Comparison of ENCODE assay signal across 32 mouse cellular contexts in the genomic region with DNA sequence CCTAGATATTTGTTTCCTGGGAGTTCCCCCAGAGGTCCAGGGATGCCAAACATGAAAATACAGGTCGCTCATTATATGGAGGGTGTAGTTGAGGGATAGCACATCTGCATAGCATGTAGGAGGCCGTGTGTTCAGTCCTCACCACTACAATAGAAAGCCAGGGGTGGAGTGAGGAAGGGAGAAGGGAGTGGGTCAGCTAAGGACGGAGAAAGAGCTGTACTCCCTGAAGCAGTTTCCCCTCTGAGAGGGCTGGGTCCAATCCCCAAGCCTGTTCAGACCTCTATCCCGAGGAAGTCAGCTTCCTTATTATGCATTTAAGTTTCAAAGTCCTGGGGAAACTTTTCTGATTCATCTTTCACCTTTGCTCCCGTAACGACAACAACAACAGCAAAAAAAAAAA.
DNase-seq lines count a peak whose midpoint lies in the region; ATAC-seq and TF ChIP-seq lines count a peak whose summit lies in the region.
"Had no signal": no experiment of that assay in that cellular context is flagged by ENCODE, and none has a peak within 500 bp of the region (broad histone marks: within the 10 kb centered on the region; RNA-seq: fewer than 3 reads in every experiment).

No protein-coding gene starts in this region.

- H3K27me3 ChIP-seq in midbrain, embryonic 11.5 days (ENCODE audit: control insufficient read depth, insufficient read depth, low read length): no peaks in the 10 kb centered on the region; the same call in 1 of the 2 replicates
- H3K27me3 ChIP-seq in midbrain, embryonic 10.5 days (ENCODE audit: low read depth, poor library complexity, severe bottlenecking): peaks cover 46% of the 10 kb centered on the region
- H3K27me3 ChIP-seq in intestine, postnatal 0 days (replicated peaks; ENCODE audit: control insufficient read depth, insufficient read depth, low read length): no peaks in the 10 kb centered on the region
- H3K27me3 ChIP-seq in stomach, postnatal 0 days (ENCODE audit: control insufficient read depth, insufficient read depth, low read length): no peaks in the 10 kb centered on the region
- H3K27me3 ChIP-seq: embryonic facial prominence, embryonic 12.5 days; heart, embryonic 15.5 days; hindbrain, embryonic 12.5 days; limb, embryonic 15.5 days; midbrain, embryonic 13.5 days; neural tube, embryonic 13.5 days had no signal

- ATAC-seq in midbrain, embryonic 11.5 days (ENCODE audit: low FRiP score): no peak
- peak; percentile 93 for ATAC-seq in intestine, postnatal 0 days
- peak; percentile 83 for ATAC-seq in stomach, postnatal 0 days (ENCODE audit: low FRiP score, low TSS enrichment)
- ATAC-seq: CD4-positive, CD25-positive, alpha-beta regulatory T cell, adult 4 months; forebrain, embryonic 14.5 days; hindbrain, postnatal 0 days; midbrain, embryonic 13.5 days had no signal

- H3K27ac ChIP-seq in midbrain, embryonic 11.5 days (ENCODE audit: low read depth, low read length): no peak overlapping the region
- no peak overlapping the region for H3K27ac ChIP-seq in midbrain, embryonic 10.5 days (replicated peaks)
- peak overlapping the region; percentile 19 for H3K27ac ChIP-seq in brown adipose tissue, adult 24 weeks (replicated peaks; ENCODE audit: low read depth, low read length)
- H3K27ac ChIP-seq in intestine, postnatal 0 days (ENCODE audit: low read depth, low read length): peak overlapping the region; percentile 67
- H3K27ac ChIP-seq in stomach, postnatal 0 days (replicated peaks): no peak overlapping the region
- no peak overlapping the region for H3K27ac ChIP-seq in layer of hippocampus, adult 2 months
- H3K27ac ChIP-seq: embryonic facial prominence, embryonic 12.5 days; heart, embryonic 10.5 days; heart, embryonic 15.5 days; hindbrain, embryonic 12.5 days; hindbrain, postnatal 0 days; limb, embryonic 10.5 days; limb, embryonic 15.5 days; midbrain, embryonic 13.5 days; neural tube, embryonic 13.5 days had no signal

- TF ChIP-seq EP300 in stomach, postnatal 0 days (optimal IDR thresholded peaks at IDR 0.05): no peak

- no peak overlapping the region for H3K4me2 ChIP-seq in midbrain, embryonic 11.5 days
- no peak overlapping the region for H3K4me2 ChIP-seq in intestine, postnatal 0 days (replicated peaks; ENCODE audit: low read depth)
- H3K4me2 ChIP-seq in stomach, postnatal 0 days (replicated peaks; ENCODE audit: low read depth): no peak overlapping the region
- H3K4me2 ChIP-seq: embryonic facial prominence, embryonic 12.5 days; heart, embryonic 15.5 days; hindbrain, embryonic 12.5 days; limb, embryonic 15.5 days; midbrain, embryonic 13.5 days; neural tube, embryonic 13.5 days had no signal

- no peaks in the 10 kb centered on the region for H3K36me3 ChIP-seq in midbrain, embryonic 11.5 days (ENCODE audit: control insufficient read depth, insufficient read depth, low read length)
- H3K36me3 ChIP-seq in midbrain, embryonic 10.5 days: no peaks in the 10 kb centered on the region
- H3K36me3 ChIP-seq in intestine, postnatal 0 days (ENCODE audit: control insufficient read depth, insufficient read depth): no peaks in the 10 kb centered on the region
- H3K36me3 ChIP-seq in stomach, postnatal 0 days (ENCODE audit: control insufficient read depth, insufficient read depth, low read length): no peaks in the 10 kb centered on the region
- H3K36me3 ChIP-seq: embryonic facial prominence, embryonic 12.5 days; heart, embryonic 10.5 days; heart, embryonic 15.5 days; hindbrain, embryonic 12.5 days; limb, embryonic 10.5 days; limb, embryonic 15.5 days; midbrain, embryonic 13.5 days; neural tube, embryonic 13.5 days had no signal

- DNase-seq in midbrain, embryonic 11.5 days (ENCODE audit: low spot score, missing footprints): peak; percentile 60
- DNase-seq in midbrain, embryonic 10.5 days (ENCODE audit: low spot score): no peak
- DNase-seq in stomach, postnatal 0 days (ENCODE audit: low spot score): no peak
- DNase-seq in layer of hippocampus, adult 2 months (ENCODE audit: low spot score in 2 of 2): no peak
- no peak for DNase-seq in lung, postnatal 4 days
- DNase-seq: adrenal gland, adult 2 months; adrenal gland, postnatal 36 days; cerebellum, adult 11 months; cerebellum, adult 9-11 months; embryo, embryonic 11 days; gastrocnemius, postnatal 14 days; heart, adult 11 months; kidney, adult 18-20 months; kidney, postnatal 4 days; layer of hippocampus, adult 9-11 months; lung, adult 2 months; lung, postnatal 14 days; thymus, adult 18-20 months; thymus, postnatal 36 days had no signal

- H3K4me1 ChIP-seq in midbrain, embryonic 11.5 days (ENCODE audit: control insufficient read depth, insufficient read depth, low read length): no peaks in the 10 kb centered on the region
- no peaks in the 10 kb centered on the region; the same call in 1 of the 2 replicates for H3K4me1 ChIP-seq in midbrain, embryonic 10.5 days
- H3K4me1 ChIP-seq in brown adipose tissue, adult 24 weeks (ENCODE audit: control insufficient read depth, insufficient read depth, insufficient read length, low read length): peaks cover 18% of the 10 kb centered on the region; the same call in 1 of the 2 replicates
- H3K4me1 ChIP-seq in intestine, postnatal 0 days (replicated peaks; ENCODE audit: control insufficient read depth, insufficient read depth, low read length): peaks cover 3% of the 10 kb centered on the region; the same call in 1 of the 2 replicates
- no peaks in the 10 kb centered on the region for H3K4me1 ChIP-seq in stomach, postnatal 0 days (replicated peaks; ENCODE audit: control insufficient read depth, insufficient read depth)
- H3K4me1 ChIP-seq: embryonic facial prominence, embryonic 12.5 days; heart, embryonic 10.5 days; heart, embryonic 15.5 days; hindbrain, embryonic 12.5 days; limb, embryonic 10.5 days; limb, embryonic 15.5 days; midbrain, embryonic 13.5 days; neural tube, embryonic 13.5 days had no signal

- no peaks in the 10 kb centered on the region for H3K9me3 ChIP-seq in midbrain, embryonic 11.5 days (ENCODE audit: control insufficient read depth, low read length)
- no peaks in the 10 kb centered on the region for H3K9me3 ChIP-seq in midbrain, embryonic 10.5 days (replicated peaks)
- no peaks in the 10 kb centered on the region for H3K9me3 ChIP-seq in intestine, postnatal 0 days (ENCODE audit: control insufficient read depth)
- H3K9me3 ChIP-seq in stomach, postnatal 0 days (ENCODE audit: control insufficient read depth, low read length): no peaks in the 10 kb centered on the region
- H3K9me3 ChIP-seq: embryonic facial prominence, embryonic 12.5 days; heart, embryonic 10.5 days; heart, embryonic 15.5 days; hindbrain, embryonic 12.5 days; limb, embryonic 10.5 days; limb, embryonic 15.5 days; midbrain, embryonic 13.5 days; neural tube, embryonic 13.5 days had no signal

- H3K9ac ChIP-seq in midbrain, embryonic 11.5 days (ENCODE audit: low read length): no peak overlapping the region
- H3K9ac ChIP-seq in intestine, postnatal 0 days (ENCODE audit: low read depth, low read length): no peak overlapping the region
- no peak overlapping the region for H3K9ac ChIP-seq in stomach, postnatal 0 days (ENCODE audit: low read length)
- H3K9ac ChIP-seq: embryonic facial prominence, embryonic 12.5 days; heart, embryonic 15.5 days; hindbrain, embryonic 12.5 days; limb, embryonic 15.5 days; midbrain, embryonic 13.5 days; neural tube, embryonic 13.5 days had no signal

- no peak overlapping the region for H3K4me3 ChIP-seq in midbrain, embryonic 11.5 days (ENCODE audit: low read depth, low read length)
- H3K4me3 ChIP-seq in midbrain, embryonic 10.5 days: no peak overlapping the region
- no peak overlapping the region for H3K4me3 ChIP-seq in brown adipose tissue, adult 24 weeks (ENCODE audit: insufficient read depth, low read depth, low read length)
- no peak overlapping the region for H3K4me3 ChIP-seq in intestine, postnatal 0 days (ENCODE audit: low read depth, low read length)
- no peak overlapping the region for H3K4me3 ChIP-seq in stomach, postnatal 0 days (ENCODE audit: low read depth, low read length)
- H3K4me3 ChIP-seq in layer of hippocampus, adult 2 months: no peak overlapping the region
- H3K4me3 ChIP-seq: embryonic facial prominence, embryonic 12.5 days; heart, embryonic 10.5 days; heart, embryonic 15.5 days; hindbrain, embryonic 12.5 days; limb, embryonic 10.5 days; limb, embryonic 15.5 days; midbrain, embryonic 13.5 days; neural tube, embryonic 13.5 days had no signal

- no peak for TF ChIP-seq CTCF in intestine, postnatal 0 days (IDR thresholded peaks at IDR 0.05; ENCODE audit: low read depth)
- TF ChIP-seq CTCF in stomach, postnatal 0 days (IDR thresholded peaks at IDR 0.05; ENCODE audit: low read depth): no peak
- TF ChIP-seq CTCF in layer of hippocampus, adult 2 months (conservative IDR thresholded peaks at IDR 0.05): no peak

- WGBS in midbrain, embryonic 11.5 days: 75% methylated on average over 6 of the region's 6 CpGs
- 84% methylated on average over 6 of the region's 6 CpGs for WGBS in midbrain, embryonic 10.5 days
- WGBS in intestine, postnatal 0 days: 40% methylated on average over 6 of the region's 6 CpGs
- 71% methylated on average over 6 of the region's 6 CpGs for WGBS in stomach, postnatal 0 days

Comparison
In these comparisons a context has a peak if more than half of its experiments do, and no peak if none do; other contexts are left out.
1. H3K27ac ChIP-seq: peak in brown adipose tissue, adult 24 weeks (single experiment) and intestine, postnatal 0 days (single experiment); none in midbrain, embryonic 11.5 days (single experiment), midbrain, embryonic 10.5 days (single experiment), stomach, postnatal 0 days (single experiment) and layer of hippocampus, adult 2 months (single experiment).